Mouse (Mus musculus) regulatory T cell (primary cell): ENCODE data around the gene Lrrc1.

Experiments used
- in situ Hi-C: fragments of 300-600 bp; cut with MboI, MseI; formaldehyde crosslinking; loops from one replicate; pipeline ENCODE4 v1.15.1; 2025; ENCODE audit warnings: high pct_unique_total_duplicates

The Lrrc1 gene

GRCm38 (mm10) chr9:77428115-77428747 is 116.4 kb downstream of the Lrrc1 start:
- in situ Hi-C loops: no loop called here

- in situ Hi-C loops: no loop called here
These were observed 117.2 kb downstream of the Lrrc1 start for GRCm38 (mm10) chr9:77427292-77428114.

GRCm38 (mm10) chr9:77426110-77426509 is 118.6 kb downstream of the Lrrc1 start:
- in situ Hi-C loops: no loop called here

GRCm38 (mm10) chr9:77425553-77425952 is 119.1 kb downstream of the Lrrc1 start:
- in situ Hi-C loops: no loop called here

GRCm38 (mm10) chr9:77420200-77420585 is 124.5 kb downstream of the Lrrc1 start:
- in situ Hi-C loops: no loop called here

- in situ Hi-C loops: no loop called here
These were observed 125.0 kb downstream of the Lrrc1 start for GRCm38 (mm10) chr9:77419501-77420199.

GRCm38 (mm10) chr9:77418800-77419199 is 125.9 kb downstream of the Lrrc1 start:
- in situ Hi-C loops: no loop called here

- in situ Hi-C loops: no loop called here
These were observed 128.2 kb downstream of the Lrrc1 start for GRCm38 (mm10) chr9:77416486-77416885.

GRCm38 (mm10) chr9:77416002-77416401 is 128.7 kb downstream of the Lrrc1 start:
- in situ Hi-C loops: no loop called here

- in situ Hi-C loops: loop anchor here (5.0 kb wide), 1 partner anchor 195 kb away; no protein-coding TSS in a partner anchor
These were observed 132.7 kb downstream of the Lrrc1 start for GRCm38 (mm10) chr9:77411830-77412425.

GRCm38 (mm10) chr9:77410968-77411367 is 133.7 kb downstream of the Lrrc1 start:
- in situ Hi-C loops: loop anchor here (5.0 kb wide), 1 partner anchor 196 kb away; no protein-coding TSS in a partner anchor

GRCm38 (mm10) chr9:77410524-77410923 is 134.1 kb downstream of the Lrrc1 start:
- in situ Hi-C loops: loop anchor here (5.0 kb wide), 1 partner anchor 197 kb away; no protein-coding TSS in a partner anchor

- in situ Hi-C loops: no loop called here
These were observed 136.5 kb downstream of the Lrrc1 start for GRCm38 (mm10) chr9:77408053-77408603.

- in situ Hi-C loops: no loop called here
These were observed 137.8 kb downstream of the Lrrc1 start for GRCm38 (mm10) chr9:77406906-77407305.

- in situ Hi-C loops: no loop called here
These were observed 140.2 kb downstream of the Lrrc1 start for GRCm38 (mm10) chr9:77404458-77404857.

GRCm38 (mm10) chr9:77403961-77404360 is 140.7 kb downstream of the Lrrc1 start:
- in situ Hi-C loops: no loop called here

- in situ Hi-C loops: no loop called here
These were observed 141.7 kb downstream of the Lrrc1 start for GRCm38 (mm10) chr9:77402971-77403370.

- in situ Hi-C loops: no loop called here
These were observed 144.9 kb downstream of the Lrrc1 start for GRCm38 (mm10) chr9:77399801-77400200.

GRCm38 (mm10) chr9:77398856-77399631 is 145.6 kb downstream of the Lrrc1 start:
- in situ Hi-C loops: no loop called here

- in situ Hi-C loops: no loop called here
These were observed 147.6 kb downstream of the Lrrc1 start for GRCm38 (mm10) chr9:77397027-77397426.

GRCm38 (mm10) chr9:77391248-77391647 is 153.4 kb downstream of the Lrrc1 start:
- in situ Hi-C loops: no loop called here
